Mouse (Mus musculus): Measurements from ENCODE around the gene Ndufa5. TPM values are rescaled to one million over a fixed set of nuclear protein-coding genes. Genes with fewer than 3 reads are reported as not detected.

Gene Ndufa5
- polyA plus RNA-seq (2014; fragmentation: Illumina TruSeq; extraction: RNeasy Lipid Tissue Mini Kit (QIAGEN cat#74804); ENCODE audit: low read depth, low replicate concordance) = 258 TPM

GRCm38 (mm10) chr6:24527155-24528063, at the start of gene Ndufa5:
Gene Ndufa5, minus strand, starts transcription at chr6:24528013.

GRCm38 (mm10) chr6:24528064-24528243, 141 bp upstream of the Ndufa5 start, which contains the start of gene Asb15:
Gene Asb15, plus strand, starts transcription at chr6:24528144.

GRCm38 (mm10) chr6:24514552-24515284, 13.1 kb downstream of the Ndufa5 start, which contains the start of gene Iqub:
Gene Iqub, minus strand, starts transcription at chr6:24515067.

Other genes starting within 250 kb of the Ndufa5 start
- gene Iqub, start 12.9 kb downstream of the Ndufa5 start, polyA plus RNA-seq (2014; fragmentation: Illumina TruSeq; extraction: RNeasy Lipid Tissue Mini Kit (QIAGEN cat#74804); ENCODE audit: low read depth, low replicate concordance) = 0.87 TPM
- gene Asb15, start 131 bp upstream of the Ndufa5 start, polyA plus RNA-seq (2014; fragmentation: Illumina TruSeq; extraction: RNeasy Lipid Tissue Mini Kit (QIAGEN cat#74804); ENCODE audit: low read depth, low replicate concordance) = 0.52 TPM
- gene Lmod2, start 69.7 kb upstream of the Ndufa5 start, polyA plus RNA-seq (2014; fragmentation: Illumina TruSeq; extraction: RNeasy Lipid Tissue Mini Kit (QIAGEN cat#74804); ENCODE audit: low read depth, low replicate concordance) = 0.41 TPM
- 165 TPM for gene Wasl, start 137.0 kb upstream of the Ndufa5 start, polyA plus RNA-seq (2014; fragmentation: Illumina TruSeq; extraction: RNeasy Lipid Tissue Mini Kit (QIAGEN cat#74804); ENCODE audit: low read depth, low replicate concordance)
- not detected for gene Hyal6, start 205.2 kb upstream of the Ndufa5 start, polyA plus RNA-seq (2014; fragmentation: Illumina TruSeq; extraction: RNeasy Lipid Tissue Mini Kit (QIAGEN cat#74804); ENCODE audit: low read depth, low replicate concordance)
- not detected for gene Hyal4, start 220.3 kb upstream of the Ndufa5 start, polyA plus RNA-seq (2014; fragmentation: Illumina TruSeq; extraction: RNeasy Lipid Tissue Mini Kit (QIAGEN cat#74804); ENCODE audit: low read depth, low replicate concordance)